Mouse (Mus musculus) telencephalon, adult 2 months (tissue): ENCODE results near the gene Cnnm4.

Experiments
- DNase-seq: peaks from one replicate; pipeline ENCODE4 v3.0.0-alpha.2; 2011; ENCODE audit warnings: low read depth, low spot score

Cnnm4 gene

DNA sequence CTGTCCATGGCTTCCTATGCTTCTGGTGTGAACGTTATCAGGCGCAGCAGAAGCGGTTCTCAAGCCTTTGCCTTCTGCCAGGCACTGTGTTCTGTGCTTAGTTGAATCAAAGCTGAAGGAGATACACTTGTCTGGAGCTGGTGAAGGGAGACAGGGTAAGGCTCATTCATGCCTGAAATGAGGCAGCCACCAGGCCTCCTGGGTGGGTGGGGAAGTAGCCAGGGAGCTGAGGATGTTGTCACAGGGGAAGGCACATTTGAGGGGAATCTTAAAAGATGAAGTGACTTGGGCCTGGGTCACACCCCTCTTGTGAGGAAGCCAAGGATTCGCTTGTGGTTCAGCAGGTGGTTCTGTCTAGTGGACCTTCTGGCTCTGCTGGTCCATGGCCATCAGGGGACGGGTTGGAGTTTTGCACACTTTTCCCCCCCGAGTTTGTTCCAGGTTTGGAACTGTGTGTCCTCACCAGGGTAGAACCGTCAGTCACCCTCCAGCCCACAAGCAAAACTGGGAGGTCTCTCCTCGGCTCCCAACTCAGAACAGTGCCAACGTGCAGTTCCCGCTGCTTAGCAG is 1.9 kb downstream of the Cnnm4 start:
- no peak for DNase-seq

DNA sequence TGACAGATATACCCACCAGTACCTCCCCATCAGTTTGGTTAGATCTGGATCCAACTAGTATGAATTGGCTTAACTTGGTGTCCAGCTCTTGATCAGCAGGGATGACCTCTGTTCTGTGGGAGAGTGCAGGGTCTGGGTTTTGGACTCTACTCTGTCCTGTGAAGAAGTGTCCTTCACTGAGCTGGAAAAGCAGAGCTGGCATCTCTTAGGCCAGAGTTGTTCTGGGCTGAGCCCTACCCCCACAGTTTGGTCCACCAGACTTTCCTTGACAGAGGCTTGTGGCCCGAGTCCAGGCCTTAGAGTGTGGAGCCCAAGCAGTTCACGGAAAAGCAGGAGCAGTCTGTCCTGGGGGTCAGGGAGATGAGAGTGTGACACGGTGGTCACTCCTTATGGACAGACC is 3.2 kb downstream of the Cnnm4 start:
- no peak for DNase-seq

DNA sequence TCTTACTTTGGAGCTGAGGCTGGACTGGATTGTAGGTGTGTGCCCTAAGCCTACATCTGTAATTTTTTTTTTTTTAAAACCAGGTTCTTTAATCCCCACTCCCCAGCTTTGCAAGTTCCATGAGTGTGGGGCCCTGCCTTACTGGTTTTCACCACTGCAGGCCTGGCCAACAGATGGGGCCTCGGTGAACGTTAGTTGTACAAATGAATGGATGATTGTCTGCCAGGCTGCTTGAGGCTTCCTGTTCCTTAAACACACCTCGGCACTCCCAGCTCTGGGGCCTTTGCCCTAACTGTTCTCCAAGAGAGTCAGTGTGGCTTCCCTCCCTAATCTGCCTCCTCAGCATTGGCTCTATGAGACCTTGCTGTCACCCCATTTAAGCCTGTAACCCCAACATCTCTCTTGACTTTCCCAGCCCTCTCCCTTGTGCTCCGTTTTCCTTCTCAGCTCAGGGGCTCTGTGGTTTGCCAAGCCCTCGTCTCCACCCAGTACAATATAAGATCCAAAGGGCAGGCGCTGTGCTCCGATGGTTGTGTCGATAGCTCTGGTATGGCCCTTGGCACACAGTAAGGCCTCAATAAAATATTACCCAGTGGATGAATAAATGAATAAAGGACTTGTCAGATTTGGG is 4.2 kb downstream of the Cnnm4 start:
- DNase-seq: no peak

DNA sequence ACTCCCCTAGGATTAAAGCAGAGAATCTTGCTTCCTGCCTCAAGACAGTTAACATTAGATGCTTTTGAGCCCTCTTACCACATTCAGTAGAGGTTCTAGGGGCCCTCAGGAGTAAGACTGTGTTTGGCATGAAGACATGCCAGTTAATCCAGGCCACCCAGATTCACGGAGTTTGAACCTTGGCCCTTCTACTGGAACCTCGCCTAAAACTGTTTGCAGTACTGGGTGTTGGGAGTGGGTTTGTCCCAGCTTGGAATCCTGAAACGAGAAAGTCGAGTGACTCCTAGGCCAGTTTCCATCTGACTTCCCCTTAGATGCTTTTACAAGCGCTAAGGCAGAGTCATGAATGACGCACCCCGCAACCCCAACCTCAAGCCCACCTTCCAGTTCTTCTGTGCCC is 5.0 kb downstream of the Cnnm4 start:
- no peak for DNase-seq

DNA sequence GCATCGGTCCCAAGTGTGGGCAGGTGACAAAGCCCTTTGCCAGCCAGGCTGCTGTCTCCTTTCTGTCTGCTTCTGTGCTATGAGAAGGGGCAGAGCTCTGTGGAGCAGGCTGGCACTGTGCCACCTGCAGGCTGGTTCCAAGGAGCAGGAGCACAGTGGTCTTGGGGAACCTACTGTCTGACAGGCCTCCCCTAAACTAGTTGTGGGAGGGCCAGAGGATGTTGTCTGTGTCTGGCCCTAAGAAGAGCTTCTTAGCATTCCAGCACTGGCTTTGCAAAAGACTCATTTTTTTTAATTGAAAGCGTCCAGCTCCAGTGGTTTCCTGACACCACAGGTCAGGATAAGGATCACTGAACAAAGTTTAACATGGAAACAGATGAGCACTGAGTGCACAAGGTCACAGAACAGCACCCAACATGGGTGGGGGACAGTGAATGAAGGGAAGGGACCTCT is 6.9 kb downstream of the Cnnm4 start:
- DNase-seq: no peak

DNA sequence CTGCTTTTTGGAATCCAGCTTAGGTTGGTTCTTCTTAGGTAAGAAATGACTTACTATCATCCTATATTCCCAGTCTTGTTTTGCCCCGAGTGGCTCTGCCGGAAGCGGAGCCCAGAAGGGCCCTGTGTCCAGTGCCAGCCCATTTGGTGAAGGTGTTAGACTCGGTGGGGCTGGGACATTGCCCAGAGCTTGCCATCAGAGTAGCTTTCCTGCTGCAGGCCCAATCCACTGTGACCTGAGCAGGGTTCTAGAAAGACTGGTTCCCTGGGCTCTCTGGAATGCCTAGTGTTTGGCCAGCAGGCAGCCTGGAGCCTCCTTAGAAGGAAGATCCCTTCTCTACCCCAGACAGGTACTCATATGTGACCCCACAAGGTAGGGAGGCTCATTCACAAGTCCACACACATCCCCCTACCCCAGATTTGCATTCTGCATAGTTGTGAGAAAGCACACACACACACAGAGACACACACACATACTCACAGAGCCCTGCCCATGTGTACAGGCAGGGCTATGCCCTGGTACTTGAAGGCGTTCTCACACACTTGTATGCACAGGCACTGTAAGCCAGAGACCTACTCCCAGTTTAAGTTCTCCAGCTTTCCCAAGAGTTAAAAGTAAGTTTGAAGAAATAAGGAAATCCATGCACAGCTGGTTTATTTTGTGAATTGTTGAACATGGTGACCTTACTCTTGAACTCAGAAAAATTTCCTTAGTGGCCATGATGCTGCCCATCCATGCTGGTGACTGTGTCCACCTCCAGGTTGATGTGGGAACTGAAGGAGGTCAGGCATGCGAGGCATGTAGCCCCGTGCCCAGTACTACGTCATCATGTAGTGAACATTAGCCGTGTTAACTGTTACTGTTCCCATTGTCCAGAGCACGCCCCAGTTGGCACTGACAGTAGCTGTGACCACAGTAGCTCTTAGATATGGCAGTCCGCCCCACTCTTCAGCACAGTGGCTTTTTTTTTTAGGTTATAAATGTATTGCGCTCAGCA is 8.8 kb downstream of the Cnnm4 start:
- no peak for DNase-seq

DNA sequence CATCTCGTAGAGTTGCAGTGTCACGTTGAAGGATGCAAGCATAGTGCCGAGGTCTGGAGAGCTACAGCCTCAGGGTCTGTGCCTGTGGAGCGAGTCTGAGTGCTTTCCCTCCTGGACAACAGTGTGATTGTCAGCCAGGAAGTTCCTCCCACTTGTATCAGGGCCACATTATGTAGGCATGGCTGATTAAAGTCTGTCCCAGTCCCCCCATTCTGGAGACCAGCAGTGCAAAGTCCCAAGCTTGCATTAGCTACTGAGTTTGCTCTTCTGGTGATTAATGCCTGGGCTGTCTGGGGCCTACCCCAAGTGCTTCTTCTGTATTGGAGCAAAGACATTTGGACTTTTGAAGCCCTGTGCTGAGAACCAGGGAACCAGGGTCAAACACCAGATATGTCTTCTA is 12.4 kb downstream of the Cnnm4 start:
- DNase-seq: no peak

DNA sequence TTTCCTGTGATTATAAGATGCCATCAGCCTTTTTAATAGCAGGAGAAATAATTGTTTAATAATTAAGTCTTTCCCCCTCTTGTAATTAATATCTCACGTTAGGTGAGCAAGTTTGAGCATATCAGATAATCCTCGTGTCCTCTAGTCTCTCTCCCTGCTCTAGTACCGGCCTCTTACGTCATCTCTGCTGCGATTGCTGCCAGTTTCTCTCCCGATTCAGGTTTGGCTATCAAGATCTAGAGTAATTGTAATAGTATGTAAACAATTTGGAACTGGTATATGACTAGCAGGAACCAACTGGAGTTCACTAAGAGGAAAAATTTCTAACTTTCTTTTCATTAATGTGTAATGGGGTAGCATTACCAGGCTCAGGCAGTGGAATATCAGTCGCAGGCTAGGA is 13.7 kb downstream of the Cnnm4 start:
- no peak for DNase-seq

DNA sequence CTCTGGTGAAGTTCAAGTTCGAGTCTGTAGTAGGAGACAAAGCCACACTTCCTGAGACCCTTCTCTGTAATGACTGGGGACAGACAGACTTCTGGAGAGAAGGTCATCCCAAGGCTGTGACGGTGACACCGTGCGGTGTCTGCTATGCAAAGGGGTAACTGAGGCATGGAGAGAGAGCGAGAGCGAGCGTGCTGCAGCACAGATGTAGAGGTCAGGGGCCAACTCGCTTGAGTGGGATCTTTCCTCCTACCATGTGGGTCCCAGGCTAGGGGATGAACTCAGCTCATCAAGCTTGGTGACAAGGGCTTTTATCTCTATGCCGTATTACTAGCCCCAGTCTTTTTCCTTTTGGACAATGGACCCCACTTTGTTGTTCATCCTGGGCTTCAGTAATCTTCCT is 15.7 kb downstream of the Cnnm4 start:
- DNase-seq: no peak

DNA sequence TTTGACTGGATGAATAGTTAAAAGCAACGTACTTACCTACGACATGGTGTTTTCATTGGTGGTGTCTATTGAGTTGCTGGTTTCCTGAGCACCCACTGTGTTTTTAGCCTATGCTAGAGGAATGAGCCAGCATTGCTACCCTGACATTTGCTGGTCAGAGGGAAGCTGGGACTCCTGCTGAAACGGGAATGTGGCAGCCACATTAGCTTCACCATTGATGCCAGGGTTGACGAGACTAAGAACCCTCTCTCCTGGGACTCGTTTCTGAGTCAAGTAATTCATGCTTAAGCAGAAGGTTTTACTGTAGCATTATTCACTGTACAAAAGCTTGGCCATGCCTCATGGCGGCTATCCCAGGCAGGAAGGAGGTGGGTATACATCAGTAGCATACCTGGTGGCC is 18.2 kb downstream of the Cnnm4 start:
- DNase-seq: no peak

DNA sequence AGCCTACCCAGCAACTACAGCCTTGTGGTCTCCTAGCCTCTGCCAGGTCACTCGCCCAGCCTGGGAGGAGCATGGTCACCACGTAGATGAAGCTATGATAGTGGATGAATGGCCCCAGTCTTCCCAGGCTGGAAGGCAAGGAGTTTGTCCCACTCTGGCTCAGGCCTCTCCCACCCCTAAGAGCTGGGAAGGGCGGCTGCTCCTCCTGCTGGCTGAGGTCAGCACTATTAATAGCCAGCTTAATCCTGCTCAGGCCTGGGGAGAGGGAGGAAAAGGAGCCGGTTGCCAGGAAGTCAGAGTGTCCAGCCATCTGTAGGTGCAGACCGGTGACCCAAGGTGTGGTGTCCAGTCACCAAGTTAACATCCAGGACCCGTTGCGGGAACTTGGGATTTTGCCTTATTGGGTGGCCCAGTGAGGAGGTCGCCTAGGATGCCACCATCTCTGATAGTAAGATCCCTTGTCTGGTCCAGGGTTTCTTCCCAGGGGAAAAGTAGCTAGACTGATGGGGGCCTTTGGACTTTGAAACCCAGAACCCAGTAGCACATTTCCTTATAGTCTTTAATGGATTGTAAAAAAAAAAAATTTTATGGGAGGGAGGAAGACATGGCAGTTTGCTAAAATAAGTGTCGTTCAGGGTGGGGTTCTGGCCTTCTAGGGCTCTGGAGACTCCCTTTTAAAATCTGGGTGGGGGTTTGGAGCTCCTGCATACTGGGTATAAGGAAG is 21.2 kb downstream of the Cnnm4 start:
- no peak for DNase-seq

DNA sequence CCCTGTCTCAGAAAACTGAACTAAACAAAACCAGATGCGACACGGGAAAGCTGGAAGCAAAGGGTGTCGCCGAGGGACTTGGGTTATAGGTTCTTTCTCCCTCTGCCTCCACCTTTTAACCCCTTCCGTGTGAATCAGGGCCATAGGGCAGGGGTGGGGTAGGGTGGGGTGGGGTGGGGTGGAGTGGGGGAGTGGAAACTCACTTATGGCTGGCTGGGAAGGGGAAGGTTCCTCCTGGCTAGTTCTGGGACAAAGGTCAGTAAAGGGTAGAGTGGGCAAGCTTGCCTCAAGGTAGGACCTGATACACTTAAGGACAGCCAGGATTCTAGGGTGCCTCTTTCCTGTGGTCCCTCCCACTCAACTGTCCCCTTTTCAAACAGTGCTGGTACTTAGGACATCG is 21.9 kb downstream of the Cnnm4 start:
- no peak for DNase-seq

DNA sequence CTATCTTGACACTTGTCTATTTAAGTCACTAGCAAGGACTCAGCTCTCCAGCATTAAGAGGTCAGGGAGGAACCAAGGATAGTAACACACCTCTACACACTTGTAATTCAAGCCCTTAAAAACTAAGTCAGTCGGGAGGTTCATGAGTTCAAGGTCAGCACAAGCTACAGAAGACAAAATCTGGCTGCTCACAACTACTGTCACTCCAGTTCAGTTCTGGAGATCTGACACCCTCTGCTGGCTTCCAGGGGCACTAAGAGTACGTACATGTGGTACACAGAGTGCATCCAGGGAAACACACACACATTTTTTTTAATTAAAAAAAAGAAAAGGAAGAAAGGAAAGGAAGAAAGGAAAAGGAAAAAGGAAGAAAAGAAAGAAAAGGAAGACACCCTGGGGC is 25.3 kb downstream of the Cnnm4 start:
- no peak for DNase-seq

DNA sequence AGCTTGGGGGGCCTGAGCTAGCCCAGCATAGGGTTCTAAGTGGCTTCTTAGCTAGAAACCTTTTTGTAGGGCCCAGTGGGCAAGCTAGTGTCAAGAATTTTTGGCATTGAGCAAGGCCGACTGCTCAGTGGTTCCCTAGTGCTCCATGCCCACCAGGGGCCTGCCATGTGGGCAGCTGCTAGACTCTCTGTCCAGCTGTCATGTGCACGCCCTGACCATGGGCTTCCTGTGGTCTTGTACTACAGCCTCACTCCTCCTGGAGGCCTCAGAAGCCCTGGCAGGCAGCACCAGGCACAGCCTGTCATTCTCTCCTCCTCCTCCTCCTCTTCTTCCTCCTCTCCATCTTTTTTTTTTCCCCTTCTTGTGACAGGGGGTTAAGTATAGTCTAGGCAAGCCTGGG is 25.9 kb downstream of the Cnnm4 start:
- DNase-seq: no peak

DNA sequence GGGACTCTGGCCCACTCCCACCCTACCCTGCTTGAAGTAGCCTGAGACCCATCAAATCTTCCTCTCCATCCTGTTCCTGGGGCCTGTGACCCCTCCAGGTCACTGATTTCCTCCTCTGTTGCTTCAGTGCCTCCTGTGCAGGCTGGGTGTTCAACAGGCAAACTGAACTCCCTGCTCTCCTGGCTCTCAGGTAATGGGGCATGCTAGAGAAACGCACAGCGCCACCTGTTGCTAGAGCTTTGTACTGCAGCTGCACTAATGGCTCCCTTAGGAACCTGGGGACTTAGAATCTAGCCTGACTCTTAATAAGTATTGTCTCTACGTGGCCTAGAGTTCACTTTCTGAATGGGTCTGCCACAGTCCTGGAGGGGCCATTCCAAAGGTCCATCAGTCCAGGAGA is 29.8 kb downstream of the Cnnm4 start:
- peak; percentile 32 for DNase-seq

DNA sequence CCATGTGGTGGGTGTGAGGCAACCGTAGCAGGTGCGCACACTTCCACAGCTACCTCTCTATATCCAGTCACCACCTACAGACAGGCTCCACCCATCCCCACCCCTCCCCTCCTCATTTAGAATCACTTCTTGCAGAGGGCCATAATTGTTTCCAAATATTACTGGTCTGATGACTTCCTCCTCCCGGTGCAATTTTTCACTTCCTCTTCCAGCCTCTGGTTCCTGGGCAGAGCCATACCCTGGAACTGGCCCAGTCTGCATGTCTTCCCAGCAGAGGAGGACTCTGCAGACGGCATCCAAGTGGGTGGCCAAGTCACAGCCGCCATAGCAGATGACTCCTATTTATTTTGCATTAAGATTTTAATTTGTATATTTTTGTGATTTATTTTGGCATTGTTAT is 36.8 kb downstream of the Cnnm4 start:
- DNase-seq: no peak

DNA sequence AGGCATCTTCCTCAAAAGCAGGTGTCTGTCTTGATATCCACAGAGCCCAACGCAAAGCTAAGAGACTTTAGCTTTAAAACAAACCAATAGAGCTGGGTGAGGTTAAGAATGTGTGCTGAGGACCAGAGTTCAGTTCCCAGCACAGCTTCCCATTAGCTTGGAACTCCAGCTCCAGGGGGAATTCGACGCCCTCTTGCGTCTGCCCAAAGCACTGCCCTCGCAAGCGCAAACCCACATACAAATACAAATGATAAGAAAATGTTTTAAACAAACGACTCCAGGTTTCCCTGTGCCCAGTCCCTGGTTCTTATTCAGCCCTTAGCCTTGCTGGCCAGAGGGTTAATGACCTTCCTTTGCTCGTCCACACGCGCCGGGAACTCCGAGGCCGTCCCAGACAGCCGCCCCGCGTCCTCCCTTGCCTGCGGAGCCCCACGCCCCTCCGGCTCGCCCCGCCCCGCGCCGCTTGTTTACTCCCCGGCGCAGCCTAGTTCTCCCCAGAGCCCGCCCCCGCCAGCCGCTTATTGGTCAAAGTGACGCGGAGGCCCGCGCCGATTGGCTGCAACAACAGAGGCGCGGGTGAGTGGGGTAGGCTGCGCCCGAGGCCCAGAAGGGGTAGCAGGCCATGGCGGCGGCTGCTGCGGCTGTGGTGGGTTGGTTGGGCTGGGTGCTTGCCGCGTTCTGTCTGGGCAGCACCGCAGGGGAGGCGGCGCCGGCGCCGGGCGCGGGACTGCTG is 40.0 kb downstream of the Cnnm4 start, which contains the start of gene Cnnm3:
TSS of gene Cnnm3 (plus strand) at position 579 of the 733 bp plus-strand sequence.
- peak; percentile 91 for DNase-seq

DNA sequence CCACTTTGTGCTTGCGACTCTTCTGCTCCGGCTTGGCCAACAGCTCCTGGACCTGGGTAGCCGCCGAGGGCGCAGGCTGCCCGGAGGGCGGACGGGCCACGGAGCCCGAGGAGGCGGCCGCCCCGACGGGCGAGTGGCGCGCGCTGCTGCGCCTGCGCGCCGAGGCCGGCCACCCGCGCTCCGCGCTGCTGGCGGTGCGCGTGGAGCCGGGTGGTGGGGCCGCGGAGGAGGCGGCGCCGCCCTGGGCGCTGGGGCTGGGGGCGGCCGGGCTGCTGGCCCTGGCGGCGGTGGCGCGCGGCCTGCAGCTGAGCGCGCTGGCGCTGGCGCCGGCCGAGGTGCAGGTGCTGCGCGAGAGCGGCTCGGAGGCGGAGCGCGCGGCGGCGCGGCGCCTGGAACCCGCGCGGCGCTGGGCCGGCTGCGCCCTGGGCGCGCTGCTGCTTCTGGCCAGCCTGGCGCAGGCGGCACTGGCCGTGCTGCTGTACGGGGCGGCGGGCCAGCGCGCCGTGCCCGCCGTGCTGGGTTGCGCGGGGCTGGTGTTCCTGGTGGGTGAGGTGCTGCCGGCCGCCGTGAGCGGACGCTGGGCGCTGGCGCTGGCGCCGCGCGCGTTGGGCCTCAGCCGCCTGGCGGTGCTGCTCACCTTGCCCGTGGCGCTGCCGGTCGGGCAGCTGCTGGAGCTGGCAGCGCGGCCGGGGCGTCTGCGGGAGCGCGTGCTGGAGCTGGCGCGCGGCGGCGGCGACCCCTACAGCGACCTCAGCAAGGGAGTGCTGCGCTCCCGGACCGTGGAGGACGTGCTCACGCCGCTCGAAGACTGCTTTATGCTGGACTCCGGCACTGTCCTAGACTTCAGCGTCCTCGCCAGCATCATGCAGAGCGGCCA is 40.9 kb downstream of the Cnnm4 start:
- DNase-seq: no peak

DNA sequence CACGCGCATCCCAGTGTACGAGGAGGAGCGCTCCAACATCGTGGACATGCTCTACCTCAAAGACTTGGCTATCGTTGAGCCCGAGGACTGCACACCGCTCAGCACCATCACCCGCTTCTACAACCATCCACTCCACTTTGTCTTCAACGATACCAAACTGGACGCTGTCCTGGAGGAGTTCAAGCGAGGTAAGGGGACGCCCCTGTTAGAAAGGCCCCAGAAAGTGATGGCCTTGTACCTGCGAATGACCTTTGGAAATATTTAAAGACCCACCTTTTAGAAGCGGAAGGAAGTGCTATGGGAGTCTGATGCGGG is 41.5 kb downstream of the Cnnm4 start:
- no peak for DNase-seq

DNA sequence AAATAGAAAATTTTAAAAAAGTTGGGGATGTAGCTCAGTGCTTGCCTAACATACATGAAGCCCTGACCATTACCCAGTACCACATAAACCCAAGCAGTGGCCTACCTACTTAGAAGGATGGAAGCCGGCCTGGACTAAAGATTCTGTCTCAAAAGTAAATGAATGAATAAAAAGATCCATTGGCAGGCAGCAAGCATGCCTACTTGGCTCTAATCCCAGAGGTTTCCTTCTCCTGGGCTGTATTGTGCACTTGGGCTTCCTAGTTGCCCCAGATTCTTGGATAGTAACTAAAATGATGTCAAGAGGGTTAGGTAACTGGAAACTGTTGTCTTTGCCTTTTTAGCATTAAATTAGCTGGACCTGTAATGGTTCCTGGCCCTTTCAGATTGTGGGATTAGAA is 41.9 kb downstream of the Cnnm4 start:
- DNase-seq: no peak
